Mouse (Mus musculus) liver, adult 2 months (tissue): ENCODE measurements around the gene Nop53.

Source experiments
- CTCF ChIP-seq: fragments of 200-500 bp; IDR thresholded peaks from 2 replicates; pipeline ENCODE4 v1.5.1; 2011; ENCODE audit warnings: low read depth, low read length, control low read depth
- POLR2A ChIP-seq: fragments of 200-500 bp; IDR thresholded peaks from 2 replicates; pipeline ENCODE4 v1.6.1; 2011; ENCODE audit warnings: low read length, control low read depth; ENCODE audit not compliant: insufficient read depth; ENCODE audit errors: extremely low read depth

GRCm38 (mm10) chr7:15944311-15944710, 1.6 kb downstream of the Nop53 start:
- TF ChIP-seq CTCF: no peak
- no peak for TF ChIP-seq POLR2A
